Comparison of ENCODE assay signal across 8 mouse cellular contexts in the genomic region with DNA sequence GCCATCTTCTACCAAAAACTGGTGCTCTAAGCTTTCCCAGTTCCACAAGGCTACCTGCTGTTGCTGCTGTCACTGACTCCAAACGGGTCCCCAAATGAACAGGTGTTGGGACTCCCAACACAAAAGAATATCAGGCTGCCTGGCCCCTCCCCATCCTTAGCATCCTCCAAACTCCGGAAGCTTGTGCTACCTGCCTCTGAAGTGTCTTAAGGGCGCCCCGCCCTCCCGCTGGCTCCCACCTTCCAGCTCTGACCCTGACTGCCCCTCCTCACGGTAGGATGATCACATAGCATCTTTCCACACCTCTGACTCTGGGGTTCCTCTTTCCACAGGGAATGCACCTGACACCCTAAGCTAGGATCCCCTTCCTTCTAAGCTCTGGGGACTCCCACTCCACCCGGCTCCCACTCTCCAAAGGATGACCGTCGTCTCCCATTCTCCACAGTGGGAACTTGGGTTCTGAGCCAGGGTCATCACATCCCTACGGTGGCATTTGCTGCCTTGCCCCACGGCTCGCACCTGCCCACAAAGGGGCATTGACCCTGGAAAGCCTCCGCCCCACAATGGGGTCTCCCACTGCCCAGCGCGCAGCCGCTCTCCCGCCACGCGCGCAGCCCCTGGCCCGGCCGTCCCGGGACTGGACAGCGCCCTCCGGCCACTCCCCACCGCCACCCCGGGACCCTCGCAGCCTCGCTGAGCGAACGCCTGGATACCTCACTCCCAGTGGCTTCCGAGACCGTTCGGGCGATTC. TPM values are rescaled to one million over a fixed set of nuclear protein-coding genes. Genes with fewer than 3 reads are reported as not detected.
DNase-seq lines count a peak whose midpoint lies in the region; ATAC-seq and TF ChIP-seq lines count a peak whose summit lies in the region.

No protein-coding gene starts in this region.

- H3K79me2 ChIP-seq in liver, adult 2 months (ENCODE audit: control insufficient read depth, insufficient read depth, low read length) = peaks cover 8% of the 10 kb centered on the region

- no peak; the same call in 1 of the 2 replicates for ATAC-seq in hindbrain, embryonic 14.5 days (ENCODE audit: low FRiP score)
- ATAC-seq in midbrain, embryonic 14.5 days (ENCODE audit: low FRiP score, low TSS enrichment) = peak; percentile 55

- no peak for TF ChIP-seq POLR2A in liver, adult 2 months (IDR thresholded peaks at IDR 0.05; ENCODE audit: extremely low read depth, insufficient read depth, low read length)
- no peak for TF ChIP-seq POLR2A in bone marrow, adult 2 months (IDR thresholded peaks at IDR 0.05; ENCODE audit: borderline replicate concordance, control insufficient read depth, low read depth, low read length)

- no peak for DNase-seq in liver, adult 2 months (ENCODE audit: extremely low read depth, low read depth, low spot score)
- no peak for DNase-seq in liver
- DNase-seq in hindbrain, embryonic 14.5 days (ENCODE audit: low spot score) = no peak
- DNase-seq in midbrain, embryonic 14.5 days = no peak
- DNase-seq in right cerebral cortex, postnatal 4 days = no peak
- DNase-seq in cerebellum, adult 8-10 months = no peak
- no peak for DNase-seq in embryo, embryonic 9.5 days (ENCODE audit: extremely low spot score)

- peaks cover 6% of the 10 kb centered on the region for H3K4me1 ChIP-seq in liver, adult 2 months (ENCODE audit: control insufficient read depth, insufficient read depth, low read length)
- peaks cover 4% of the 10 kb centered on the region for H3K4me1 ChIP-seq in bone marrow, adult 2 months (ENCODE audit: control insufficient read depth, insufficient read depth, low read length)
- H3K4me1 ChIP-seq in hindbrain, embryonic 14.5 days (replicated peaks; ENCODE audit: control insufficient read depth, insufficient read depth, low read length) = peaks cover 9% of the 10 kb centered on the region
- H3K4me1 ChIP-seq in midbrain, embryonic 14.5 days (ENCODE audit: control insufficient read depth, insufficient read depth, low read length) = peaks cover 12% of the 10 kb centered on the region

- H3K27ac ChIP-seq in liver, adult 2 months (replicated peaks; ENCODE audit: insufficient read depth, low read depth, low read length) = peak overlapping the region; percentile 14; the same call in 1 of the 2 replicates
- peak overlapping the region; percentile 43 for H3K27ac ChIP-seq in bone marrow, adult 2 months (ENCODE audit: control insufficient read depth, insufficient read depth, low read depth, low read length, poor library complexity)
- peak overlapping the region; percentile 49; the same call in 1 of the 2 replicates for H3K27ac ChIP-seq in hindbrain, embryonic 14.5 days
- peak overlapping the region; percentile 70; the same call in 1 of the 2 replicates for H3K27ac ChIP-seq in midbrain, embryonic 14.5 days (replicated peaks; ENCODE audit: low read depth, low read length)

- peak overlapping the region; percentile 85 for H3K4me2 ChIP-seq in hindbrain, embryonic 14.5 days (replicated peaks)
- H3K4me2 ChIP-seq in midbrain, embryonic 14.5 days (ENCODE audit: low read length) = peak overlapping the region; percentile 84

- TF ChIP-seq CTCF in liver, adult 2 months (IDR thresholded peaks at IDR 0.05; ENCODE audit: low read depth, low read length) = no peak
- TF ChIP-seq CTCF in bone marrow, adult 2 months (IDR thresholded peaks at IDR 0.05; ENCODE audit: control insufficient read depth, insufficient read depth, low read length) = no peak

- peak overlapping the region; percentile 90 for H3K9ac ChIP-seq in liver, adult 2 months (ENCODE audit: low read depth, low read length)
- H3K9ac ChIP-seq in hindbrain, embryonic 14.5 days = peak overlapping the region; percentile 79
- H3K9ac ChIP-seq in midbrain, embryonic 14.5 days (replicated peaks; ENCODE audit: low read length) = peak overlapping the region; percentile 90

- H3K4me3 ChIP-seq in liver, adult 2 months (ENCODE audit: insufficient read depth, low read depth, low read length) = peak overlapping the region; percentile 79
- H3K4me3 ChIP-seq in bone marrow, adult 2 months (replicated peaks; ENCODE audit: control insufficient read depth, low read depth, low read length) = peak overlapping the region; percentile 69
- peak overlapping the region; percentile 67 for H3K4me3 ChIP-seq in hindbrain, embryonic 14.5 days (replicated peaks; ENCODE audit: low read length)
- peak overlapping the region; percentile 91 for H3K4me3 ChIP-seq in midbrain, embryonic 14.5 days (replicated peaks; ENCODE audit: low read depth, low read length)

- no peaks in the 10 kb centered on the region for H3K9me3 ChIP-seq in hindbrain, embryonic 14.5 days (ENCODE audit: control insufficient read depth, low read length)
- no peaks in the 10 kb centered on the region for H3K9me3 ChIP-seq in midbrain, embryonic 14.5 days (ENCODE audit: control insufficient read depth, low read length)

- H3K36me3 ChIP-seq in liver, adult 2 months (ENCODE audit: control insufficient read depth, insufficient read depth, low read length) = peaks cover 18% of the 10 kb centered on the region
- peaks cover 61% of the 10 kb centered on the region for H3K36me3 ChIP-seq in hindbrain, embryonic 14.5 days (replicated peaks; ENCODE audit: control insufficient read depth, insufficient read depth)
- peaks cover 66% of the 10 kb centered on the region for H3K36me3 ChIP-seq in midbrain, embryonic 14.5 days (ENCODE audit: control insufficient read depth, insufficient read depth, low read length)

- H3K27me3 ChIP-seq in liver, adult 2 months (ENCODE audit: control insufficient read depth, insufficient read depth, low read length) = no peaks in the 10 kb centered on the region
- H3K27me3 ChIP-seq in hindbrain, embryonic 14.5 days (ENCODE audit: control insufficient read depth, insufficient read depth, low read length) = no peaks in the 10 kb centered on the region
- H3K27me3 ChIP-seq in midbrain, embryonic 14.5 days (ENCODE audit: control insufficient read depth, insufficient read depth, low read length) = no peaks in the 10 kb centered on the region

- under 1% methylated on average over 35 of the region's 35 CpGs for WGBS in liver, adult 2 months
- WGBS in bone marrow, adult 2 months = under 1% methylated on average over 35 of the region's 35 CpGs
- WGBS in hindbrain, embryonic 14.5 days = under 1% methylated on average over 35 of the region's 35 CpGs
- WGBS in midbrain, embryonic 14.5 days = under 1% methylated on average over 35 of the region's 35 CpGs

RNA-seq across cellular contexts. Expression of a gene that starts 0.4 kb away (rescaled TPM):
- 21.8 and 25.9 TPM in 2 replicates for total RNA-seq in liver, adult 2 months (2014; rRNA removed)
- polyA plus RNA-seq in liver, adult 2 months (2012; rRNA removed) = 113 and 116 TPM in 2 replicates
- polyA plus RNA-seq in bone marrow, adult 2 months (2011; ENCODE audit: insufficient read depth, insufficient read length, low replicate concordance, missing spikeins) = 34.8 and 42.1 TPM in 2 replicates
- polyA plus RNA-seq in hindbrain, embryonic 14.5 days (2014; fragmentation: Nextera tagmentation; extraction: Ambion mirVana) = 183 and 191 TPM in 2 replicates
- polyA plus RNA-seq in midbrain, embryonic 14.5 days (2014; fragmentation: Nextera tagmentation; extraction: Ambion mirVana) = 201 and 236 TPM in 2 replicates

RNA-seq across cellular contexts. Expression of a gene that starts 8.5 kb away (rescaled TPM):
- 34.2 and 38.5 TPM in 2 replicates for total RNA-seq in liver, adult 2 months (2014; rRNA removed)
- 32.0 and 33.6 TPM in 2 replicates for polyA plus RNA-seq in liver, adult 2 months (2012; rRNA removed)
- 4.7 and 11.0 TPM in 2 replicates for polyA plus RNA-seq in bone marrow, adult 2 months (2011; ENCODE audit: insufficient read depth, insufficient read length, low replicate concordance, missing spikeins)
- polyA plus RNA-seq in hindbrain, embryonic 14.5 days (2014; fragmentation: Nextera tagmentation; extraction: Ambion mirVana) = 41.9 and 42.9 TPM in 2 replicates
- polyA plus RNA-seq in midbrain, embryonic 14.5 days (2014; fragmentation: Nextera tagmentation; extraction: Ambion mirVana) = 31.8 and 42.5 TPM in 2 replicates

RNA-seq across cellular contexts. Expression of a gene that starts 15.1 kb away (rescaled TPM):
- 20.3 and 21.0 TPM in 2 replicates for total RNA-seq in liver, adult 2 months (2014; rRNA removed)
- polyA plus RNA-seq in liver, adult 2 months (2012; rRNA removed) = 28.8 and 41.0 TPM in 2 replicates
- polyA plus RNA-seq in bone marrow, adult 2 months (2011; ENCODE audit: insufficient read depth, insufficient read length, low replicate concordance, missing spikeins) = 48.2 and 49.8 TPM in 2 replicates
- 60.7 and 65.5 TPM in 2 replicates for polyA plus RNA-seq in hindbrain, embryonic 14.5 days (2014; fragmentation: Nextera tagmentation; extraction: Ambion mirVana)
- polyA plus RNA-seq in midbrain, embryonic 14.5 days (2014; fragmentation: Nextera tagmentation; extraction: Ambion mirVana) = 62.6 and 70.0 TPM in 2 replicates

RNA-seq across cellular contexts. Expression of a gene that starts 25.7 kb away (rescaled TPM):
- 179 and 187 TPM in 2 replicates for total RNA-seq in liver, adult 2 months (2014; rRNA removed)
- polyA plus RNA-seq in liver, adult 2 months (2012; rRNA removed) = 266 and 291 TPM in 2 replicates
- polyA plus RNA-seq in bone marrow, adult 2 months (2011; ENCODE audit: insufficient read depth, insufficient read length, low replicate concordance, missing spikeins) = 39.0 and 65.5 TPM in 2 replicates
- polyA plus RNA-seq in hindbrain, embryonic 14.5 days (2014; fragmentation: Nextera tagmentation; extraction: Ambion mirVana) = 60.3 and 63.3 TPM in 2 replicates
- polyA plus RNA-seq in midbrain, embryonic 14.5 days (2014; fragmentation: Nextera tagmentation; extraction: Ambion mirVana) = 57.6 and 61.0 TPM in 2 replicates

RNA-seq across cellular contexts. Expression of a gene that starts 49.6 kb away (rescaled TPM):
- 16.1 and 16.7 TPM in 2 replicates for total RNA-seq in liver, adult 2 months (2014; rRNA removed)
- 7.3 and 8.1 TPM in 2 replicates for polyA plus RNA-seq in liver, adult 2 months (2012; rRNA removed)
- 16.8 and 22.9 TPM in 2 replicates for polyA plus RNA-seq in bone marrow, adult 2 months (2011; ENCODE audit: insufficient read depth, insufficient read length, low replicate concordance, missing spikeins)
- polyA plus RNA-seq in hindbrain, embryonic 14.5 days (2014; fragmentation: Nextera tagmentation; extraction: Ambion mirVana) = 31.1 and 33.3 TPM in 2 replicates
- polyA plus RNA-seq in midbrain, embryonic 14.5 days (2014; fragmentation: Nextera tagmentation; extraction: Ambion mirVana) = 25.0 and 33.8 TPM in 2 replicates

Comparison
In these comparisons a context has a peak if more than half of its experiments do, and no peak if none do; other contexts are left out.
1. H3K27ac ChIP-seq: peak in every context shown above with its lines; median percentile 70 in midbrain, embryonic 14.5 days; 49 in hindbrain, embryonic 14.5 days; 43 in bone marrow, adult 2 months; 14 in liver, adult 2 months.